Mouse (Mus musculus) liver (tissue): ENCODE measurements around the gene Olfr738.

Experiments used
- DNase-seq: peaks from one replicate; pipeline ENCODE4 v3.0.0-alpha.2; 2020; ENCODE audit warnings: mixed read lengths

The Olfr738 gene

DNA sequence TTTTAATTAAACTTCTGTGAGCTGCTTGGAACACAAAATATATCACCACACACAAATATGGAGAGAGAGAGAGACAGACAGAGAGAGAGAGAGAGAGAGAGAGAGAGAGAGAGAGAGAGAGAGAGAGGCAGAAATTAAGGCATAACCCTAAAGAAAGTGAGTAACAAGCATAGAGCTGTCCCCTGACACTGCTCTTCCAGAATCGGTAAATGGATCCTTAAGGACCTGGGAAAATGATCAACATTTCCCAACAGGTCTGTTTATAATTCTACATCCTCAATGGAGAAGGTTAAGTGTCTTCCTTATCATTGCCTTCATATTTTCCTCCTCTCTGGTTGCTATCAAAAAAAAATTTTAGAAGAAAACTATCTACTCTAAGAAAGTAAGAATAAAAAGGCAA, at the start of gene Olfr738:
Gene Olfr738 (plus strand): TSS at position 301 of the 400 bp plus-strand sequence.
- DNase-seq = no peak

DNA sequence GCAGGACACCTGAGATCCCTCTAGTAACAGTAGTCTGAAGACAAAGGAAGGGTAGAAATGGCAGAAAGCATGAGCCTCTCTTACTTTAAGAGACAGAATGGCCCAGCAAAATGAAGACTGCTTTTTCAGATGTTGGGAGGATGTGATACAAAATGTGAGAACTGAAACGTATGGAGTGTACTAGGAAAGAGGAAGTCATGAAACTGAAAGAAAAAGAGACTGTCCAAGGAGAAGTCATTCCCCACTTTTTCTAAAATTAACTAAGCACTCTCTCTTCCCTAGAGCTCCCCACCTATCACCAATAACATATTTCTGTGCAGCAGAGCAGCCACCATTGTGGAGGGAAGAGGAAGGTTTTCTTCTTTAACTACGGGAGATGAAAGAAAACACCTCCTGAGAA, 49.8 kb upstream of the Olfr738 start, which contains the start of gene Tlr11:
Gene Tlr11 (plus strand): TSS at position 322 of the 400 bp plus-strand sequence.
- no peak for DNase-seq

DNA sequence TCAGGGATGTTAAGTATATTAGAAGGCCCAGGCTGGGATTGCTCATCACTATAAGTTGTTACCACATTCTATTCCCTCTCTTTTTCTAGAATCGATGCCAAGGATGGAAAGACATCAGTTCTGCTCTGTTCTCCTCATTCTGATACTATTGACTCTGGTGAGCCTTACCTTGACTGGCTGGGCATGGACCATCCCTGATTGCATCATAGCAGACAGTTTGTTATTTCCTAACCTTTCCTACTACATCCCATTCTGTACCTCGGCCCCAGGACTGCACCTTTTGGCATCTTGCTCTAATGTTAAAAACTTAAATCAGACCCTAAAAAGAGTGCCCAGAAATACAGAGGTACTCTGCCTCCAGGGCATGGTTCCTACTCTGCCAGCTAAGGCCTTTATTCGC, 46.9 kb upstream of the Olfr738 start:
- DNase-seq = no peak

DNA sequence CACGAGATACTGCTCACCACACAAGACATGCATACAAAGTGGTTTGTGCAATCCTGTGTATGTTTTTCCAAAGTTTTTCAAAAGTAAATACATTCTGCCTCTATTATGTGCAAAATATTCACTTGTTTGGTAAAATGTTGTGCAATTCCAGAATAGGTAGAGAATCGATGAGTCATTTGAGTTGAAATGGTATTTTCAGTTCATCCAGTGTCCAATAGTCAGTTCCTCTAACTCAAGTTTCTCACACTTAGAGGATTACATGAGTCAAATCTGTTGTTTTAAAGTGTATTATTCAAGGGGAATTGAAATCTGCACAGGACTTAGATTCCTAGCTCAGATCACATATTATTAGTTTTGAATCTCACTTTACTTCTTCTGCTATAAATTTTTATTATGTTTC, 43.8 kb upstream of the Olfr738 start:
- DNase-seq = no peak

DNA sequence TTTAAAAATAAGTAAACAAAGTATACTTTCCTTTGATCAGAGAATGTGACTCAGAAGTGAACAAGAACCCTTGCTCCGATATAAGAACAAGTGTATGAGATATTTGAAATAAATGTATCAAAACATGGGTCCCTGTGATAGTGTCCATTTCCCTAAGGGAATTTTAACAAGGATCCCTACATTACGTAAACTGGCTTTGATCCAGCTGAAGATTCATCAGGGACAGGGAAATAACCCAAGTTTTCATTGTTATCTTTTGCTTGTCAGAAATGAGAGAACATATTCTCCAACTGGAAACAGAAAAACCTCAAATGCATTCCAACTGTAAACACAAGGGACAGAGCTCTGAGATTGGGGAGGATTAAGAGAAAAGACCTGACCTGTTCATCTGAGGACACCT, 26.5 kb upstream of the Olfr738 start, which contains the start of gene Olfr736:
Gene Olfr736 (plus strand): TSS at position 301 of the 400 bp plus-strand sequence.
- DNase-seq = no peak

DNA sequence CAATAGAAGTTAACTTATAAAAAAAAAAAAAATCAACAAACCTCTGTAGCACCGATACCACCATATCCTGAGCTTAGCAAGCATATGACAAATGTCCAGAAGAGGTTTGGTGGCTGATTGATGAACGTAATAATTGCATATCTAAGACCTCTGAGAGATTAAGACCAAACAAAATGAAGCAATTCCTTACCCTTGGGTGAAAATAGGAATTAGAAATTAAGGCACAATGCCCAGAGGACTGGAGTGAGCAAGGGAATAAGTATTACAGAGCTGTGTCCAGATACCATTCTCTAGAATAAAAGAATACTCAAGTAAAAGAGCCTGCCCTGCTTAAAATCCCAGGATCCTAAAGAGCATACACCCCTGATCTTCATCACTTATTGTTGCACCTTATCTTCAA, 11.0 kb downstream of the Olfr738 start, which contains the start of gene Olfr739:
Gene Olfr739 (plus strand): TSS at position 301 of the 400 bp plus-strand sequence.
- DNase-seq = no peak

DNA sequence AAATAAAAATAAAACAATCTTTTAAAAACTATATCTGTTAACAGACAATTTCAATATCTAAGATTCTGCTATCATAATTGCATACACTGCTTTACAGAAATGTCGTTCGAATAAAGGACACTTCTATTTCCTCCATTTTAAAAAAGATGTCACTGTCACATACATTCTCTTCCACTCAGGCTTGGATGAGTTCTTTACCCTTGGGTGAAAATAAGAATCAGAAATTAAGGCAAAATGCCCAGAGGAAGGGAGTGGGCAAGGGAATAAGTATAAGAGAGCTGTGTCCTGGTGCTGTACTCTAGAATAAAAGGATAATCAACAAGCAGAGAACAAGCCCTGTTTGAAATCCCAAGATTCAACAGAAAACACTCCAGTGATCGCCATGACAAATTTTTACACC, 37.9 kb downstream of the Olfr738 start, which contains the start of gene Olfr740:
Gene Olfr740 (plus strand): TSS at position 301 of the 400 bp plus-strand sequence.
- DNase-seq = no peak
